Mouse (Mus musculus) liver, embryonic 14.5 days (tissue): ENCODE measurements around the gene Dnah8.

Experiments used
- CTCF ChIP-seq: IDR thresholded peaks from 2 replicates; pipeline ENCODE4 v1.5.1; 2016; ENCODE audit warnings: antibody characterized with exemption, low read depth, control low read depth
- EP300 ChIP-seq: IDR thresholded peaks from 2 replicates; pipeline ENCODE4 v1.6.1; 2016; ENCODE audit warnings: antibody characterized with exemption, low read depth

DNA sequence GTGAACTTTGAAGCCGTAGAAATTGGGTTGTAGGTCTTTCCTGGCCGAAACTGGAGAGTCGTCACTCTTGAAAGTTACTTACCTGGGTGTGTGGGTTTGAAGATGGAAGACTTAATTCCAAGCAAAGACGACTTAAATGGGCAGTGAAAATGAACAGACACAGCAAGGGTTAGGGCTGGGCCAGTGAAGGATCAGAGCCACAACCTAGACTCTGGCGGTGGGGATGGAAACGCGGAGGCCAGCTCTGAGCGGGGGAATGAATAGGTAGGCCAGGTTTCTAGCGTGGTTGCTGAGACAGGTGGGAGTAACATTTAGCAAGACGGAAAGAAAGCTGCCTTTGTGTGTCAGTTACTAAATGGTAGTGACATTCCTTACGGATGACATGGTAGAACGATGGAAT is 47.2 kb upstream of the Dnah8 start:
- TF ChIP-seq EP300 (no peak), CTCF (no peak)
